Mouse (Mus musculus): ENCODE measurements around the gene Eif4g1. TPM values are rescaled to one million over a fixed set of nuclear protein-coding genes. Genes with fewer than 3 reads are reported as not detected.

The Eif4g1 gene
- polyA plus RNA-seq, 1 experiment from 2014 or later = 133 TPM

DNA sequence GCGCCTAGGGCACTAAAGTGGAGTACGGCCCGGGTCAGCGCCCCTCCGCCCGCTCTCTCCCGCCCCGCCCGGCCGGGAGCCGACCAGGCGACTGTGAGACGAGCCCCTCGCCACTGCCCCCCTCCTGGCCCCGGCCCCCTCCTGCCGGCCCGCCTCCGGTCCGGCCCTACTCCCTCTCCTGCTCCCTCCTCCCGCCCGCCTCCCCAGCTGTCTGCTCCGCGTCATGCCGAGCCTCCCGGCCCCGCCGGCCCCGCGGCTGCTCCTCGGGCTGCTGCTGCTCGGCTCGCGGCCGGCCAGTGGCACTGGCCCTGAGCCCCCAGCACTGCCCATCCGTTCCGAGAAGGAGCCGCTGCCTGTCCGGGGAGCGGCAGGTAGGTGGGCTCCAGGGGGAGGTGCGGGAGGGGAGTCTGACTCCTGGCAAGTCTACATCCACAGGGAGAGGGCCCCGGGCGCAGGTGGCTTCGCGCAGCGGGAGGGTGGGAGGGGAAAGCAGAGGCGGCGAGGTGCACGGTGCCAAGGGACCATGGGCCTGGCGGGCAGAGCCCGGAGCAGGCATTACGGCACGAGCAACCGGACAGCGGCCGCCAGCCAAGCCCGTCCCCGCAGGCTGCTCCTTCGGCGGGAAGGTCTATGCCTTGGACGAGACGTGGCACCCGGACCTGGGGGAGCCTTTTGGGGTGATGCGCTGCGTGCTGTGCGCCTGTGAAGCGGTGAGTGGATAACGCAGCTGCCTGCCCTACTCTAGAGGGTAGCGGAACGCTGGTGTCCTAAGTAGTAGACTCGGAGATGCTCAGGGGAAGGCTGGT is 65.0 kb downstream of the Eif4g1 start, which contains the start of gene Chrd:
Gene Chrd (plus strand): TSS at position 203 of the 806 bp plus-strand sequence.
- under 1% methylated on average over 59 of the region's 70 CpGs for WGBS (ENCODE audit: insufficient replicate concordance)
- Histone ChIP-seq H3K4me1 (ENCODE audit: control insufficient read depth, insufficient read depth, low read length) (peaks cover 6% of the 10 kb centered on the region; the same call in 1 of the 2 replicates), H3K27ac (ENCODE audit: low read depth, low read length) (no peak within 1 kb of the TSS), H3K4me2 (peak within 1 kb of the TSS; percentile 99), H3K36me3 (ENCODE audit: control insufficient read depth, insufficient read depth, low read length) (no peaks in the 10 kb centered on the region), H3K9me3 (replicated peaks; ENCODE audit: control insufficient read depth, low read length) (no peaks in the 10 kb centered on the region), H3K9ac (ENCODE audit: low read depth, low read length) (peak within 1 kb of the TSS; percentile 75), H3K27me3 (ENCODE audit: control insufficient read depth, insufficient read depth, low read length) (peaks cover 49% of the 10 kb centered on the region), H3K4me3 (ENCODE audit: low read depth, low read length) (peak within 1 kb of the TSS; percentile 63)
- ATAC-seq (replicated peaks; ENCODE audit: insufficient number of reproducible peaks, low FRiP score, low TSS enrichment) = peak; percentile 69

DNA sequence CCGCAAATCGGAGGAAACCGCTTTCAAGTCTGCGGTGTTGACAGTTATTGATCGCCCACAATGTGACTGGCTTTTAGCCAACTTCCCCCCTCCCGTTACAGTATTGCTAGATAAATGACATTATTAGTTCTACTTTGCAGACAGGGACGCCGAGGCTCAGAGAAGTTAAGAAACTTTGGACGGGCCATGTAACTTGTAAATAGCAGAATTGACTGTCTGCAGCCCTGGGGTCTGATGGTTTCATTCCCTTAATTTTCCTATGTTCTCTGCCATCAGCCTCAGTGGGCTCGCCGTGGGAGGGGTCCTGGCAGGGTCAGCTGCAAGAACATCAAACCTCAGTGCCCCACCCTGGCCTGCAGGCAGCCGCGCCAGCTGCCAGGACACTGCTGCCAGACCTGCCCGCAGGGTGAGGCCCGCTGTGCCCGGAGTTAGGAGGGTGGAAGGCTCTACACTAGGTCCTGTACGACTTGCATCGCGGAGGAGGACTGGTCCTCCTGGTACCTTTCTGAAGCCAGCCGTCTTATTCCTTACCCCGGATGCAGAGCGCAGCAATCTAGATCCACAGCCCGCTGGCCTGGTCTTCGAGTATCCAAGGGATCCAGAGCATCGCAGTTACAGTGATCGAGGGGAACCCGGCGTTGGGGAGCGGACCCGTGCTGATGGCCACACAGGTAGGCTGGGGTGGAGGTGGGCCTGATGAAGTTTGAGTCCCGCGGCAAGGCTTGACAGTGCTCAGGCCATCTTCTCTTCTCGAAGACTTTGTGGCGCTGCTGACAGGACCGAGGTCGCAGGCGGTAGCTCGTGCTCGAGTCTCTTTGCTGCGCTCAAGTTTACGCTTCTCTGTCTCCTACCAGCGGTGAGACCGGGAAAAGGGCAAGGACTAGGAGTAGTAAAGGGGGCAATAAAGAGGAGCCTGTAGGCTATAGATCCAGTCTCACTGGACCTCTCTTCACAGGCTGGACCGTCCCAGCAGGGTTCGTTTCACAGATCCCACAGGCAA is 65.9 kb downstream of the Eif4g1 start, which contains the start of gene Thpo:
Gene Thpo (minus strand): TSS at position 781 of the 1,000 bp plus-strand sequence.
- no peak for ATAC-seq (replicated peaks; ENCODE audit: insufficient number of reproducible peaks, low FRiP score, low TSS enrichment)
- Histone ChIP-seq H3K4me1 (ENCODE audit: control insufficient read depth, insufficient read depth, low read length) (peaks cover 6% of the 10 kb centered on the region; the same call in 1 of the 2 replicates), H3K9ac (ENCODE audit: low read depth, low read length) (peak within 1 kb of the TSS; percentile 75), H3K27ac (ENCODE audit: low read depth, low read length) (no peak within 1 kb of the TSS), H3K4me3 (ENCODE audit: low read depth, low read length) (peak within 1 kb of the TSS; percentile 63), H3K4me2 (peak within 1 kb of the TSS; percentile 99), H3K27me3 (ENCODE audit: control insufficient read depth, insufficient read depth, low read length) (peaks cover 51% of the 10 kb centered on the region), H3K9me3 (replicated peaks; ENCODE audit: control insufficient read depth, low read length) (no peaks in the 10 kb centered on the region), H3K36me3 (ENCODE audit: control insufficient read depth, insufficient read depth, low read length) (no peaks in the 10 kb centered on the region)
- WGBS (ENCODE audit: insufficient replicate concordance) = 3% methylated on average over 45 of the region's 45 CpGs

GRCm38 (mm10) chr16:20735651-20736050 is 67.5 kb downstream of the Eif4g1 start:
- 70% methylated on average over 5 of the region's 5 CpGs for WGBS (ENCODE audit: insufficient replicate concordance)
- Histone ChIP-seq H3K27me3 (ENCODE audit: control insufficient read depth, insufficient read depth, low read length) (peaks cover 51% of the 10 kb centered on the region), H3K36me3 (ENCODE audit: control insufficient read depth, insufficient read depth, low read length) (no peaks in the 10 kb centered on the region), H3K4me2 (no peak overlapping the region), H3K4me1 (ENCODE audit: control insufficient read depth, insufficient read depth, low read length) (peaks cover 6% of the 10 kb centered on the region; the same call in 1 of the 2 replicates), H3K9ac (ENCODE audit: low read depth, low read length) (no peak overlapping the region), H3K4me3 (ENCODE audit: low read depth, low read length) (no peak overlapping the region), H3K9me3 (replicated peaks; ENCODE audit: control insufficient read depth, low read length) (no peaks in the 10 kb centered on the region), H3K27ac (ENCODE audit: low read depth, low read length) (no peak overlapping the region)
- no peak for ATAC-seq (replicated peaks; ENCODE audit: insufficient number of reproducible peaks, low FRiP score, low TSS enrichment)

DNA sequence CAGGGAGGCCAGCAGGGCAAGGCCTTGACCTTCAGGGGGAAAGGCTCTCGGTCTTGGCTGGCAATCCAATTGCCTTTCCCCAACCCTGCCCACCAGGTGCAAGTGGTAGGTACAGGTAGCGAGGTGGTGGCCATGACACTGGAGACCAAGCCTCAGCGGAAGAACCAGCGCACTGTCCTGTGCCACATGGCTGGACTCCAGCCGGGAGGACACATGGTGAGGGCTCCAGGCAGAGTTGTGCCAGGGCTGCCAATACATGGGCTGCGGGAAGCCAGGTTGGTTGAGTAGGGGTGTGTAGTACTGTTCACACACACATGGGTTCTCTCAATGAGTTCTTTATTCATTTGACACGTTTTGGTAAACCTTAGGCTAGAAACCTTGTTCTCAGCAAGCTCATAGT is 68.1 kb downstream of the Eif4g1 start:
- no peak overlapping the region for H3K27ac ChIP-seq (ENCODE audit: low read depth, low read length)
- H3K4me1 ChIP-seq (ENCODE audit: control insufficient read depth, insufficient read depth, low read length) = peaks cover 6% of the 10 kb centered on the region; the same call in 1 of the 2 replicates
- H3K4me2 ChIP-seq = no peak overlapping the region
- no peak overlapping the region for H3K9ac ChIP-seq (ENCODE audit: low read depth, low read length)
- WGBS (ENCODE audit: insufficient replicate concordance) = 74% methylated on average over 7 of the region's 7 CpGs
- H3K27me3 ChIP-seq (ENCODE audit: control insufficient read depth, insufficient read depth, low read length) = peaks cover 51% of the 10 kb centered on the region
- no peaks in the 10 kb centered on the region for H3K9me3 ChIP-seq (replicated peaks; ENCODE audit: control insufficient read depth, low read length)
- H3K4me3 ChIP-seq (ENCODE audit: low read depth, low read length) = no peak overlapping the region
- no peaks in the 10 kb centered on the region for H3K36me3 ChIP-seq (ENCODE audit: control insufficient read depth, insufficient read depth, low read length)
- ATAC-seq (replicated peaks; ENCODE audit: insufficient number of reproducible peaks, low FRiP score, low TSS enrichment) = no peak

DNA sequence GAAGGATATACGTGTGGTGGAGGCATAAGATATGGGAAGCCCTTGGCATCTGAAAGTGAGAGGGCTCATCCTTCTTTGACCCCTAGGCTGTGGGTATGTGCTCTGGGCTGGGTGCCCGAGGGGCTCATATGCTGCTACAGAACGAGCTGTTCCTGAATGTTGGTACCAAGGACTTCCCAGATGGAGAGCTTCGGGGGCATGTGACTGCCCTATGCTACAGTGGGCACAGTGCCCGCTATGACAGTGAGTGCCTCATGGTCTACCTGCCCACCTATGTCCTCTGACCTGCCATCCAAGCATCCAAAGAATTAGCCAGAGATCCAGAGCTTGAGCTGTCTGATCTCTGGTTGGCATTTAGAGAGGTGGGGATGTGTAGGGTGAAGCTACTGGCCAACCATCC is 68.7 kb downstream of the Eif4g1 start:
- H3K27ac ChIP-seq (ENCODE audit: low read depth, low read length) = no peak overlapping the region
- peaks cover 47% of the 10 kb centered on the region for H3K27me3 ChIP-seq (ENCODE audit: control insufficient read depth, insufficient read depth, low read length)
- peaks cover 6% of the 10 kb centered on the region; the same call in 1 of the 2 replicates for H3K4me1 ChIP-seq (ENCODE audit: control insufficient read depth, insufficient read depth, low read length)
- ATAC-seq (replicated peaks; ENCODE audit: insufficient number of reproducible peaks, low FRiP score, low TSS enrichment) = no peak
- H3K4me3 ChIP-seq (ENCODE audit: low read depth, low read length) = no peak overlapping the region
- 77% methylated on average over 5 of the region's 5 CpGs for WGBS (ENCODE audit: insufficient replicate concordance)
- H3K9ac ChIP-seq (ENCODE audit: low read depth, low read length) = no peak overlapping the region
- H3K4me2 ChIP-seq = no peak overlapping the region
- H3K36me3 ChIP-seq (ENCODE audit: control insufficient read depth, insufficient read depth, low read length) = no peaks in the 10 kb centered on the region
- no peaks in the 10 kb centered on the region for H3K9me3 ChIP-seq (replicated peaks; ENCODE audit: control insufficient read depth, low read length)

DNA sequence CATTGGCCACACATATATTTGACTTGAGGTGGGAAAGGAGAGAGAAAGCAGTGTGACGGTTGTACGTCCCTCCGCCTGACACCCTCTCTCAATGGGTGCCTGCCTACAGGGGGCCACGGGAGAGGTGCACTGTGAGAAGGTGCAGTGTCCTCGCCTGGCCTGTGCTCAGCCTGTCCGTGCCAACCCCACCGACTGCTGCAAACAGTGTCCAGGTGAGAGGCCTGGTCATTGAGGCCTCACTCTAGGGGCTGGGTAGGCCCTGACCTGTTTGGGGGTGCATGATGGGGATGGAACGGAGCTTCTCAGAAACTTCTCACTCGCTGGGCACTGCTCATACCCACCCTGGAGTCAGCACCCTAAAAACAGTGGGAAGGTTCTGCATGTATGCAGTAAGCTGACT is 71.7 kb downstream of the Eif4g1 start:
- Histone ChIP-seq H3K36me3 (ENCODE audit: control insufficient read depth, insufficient read depth, low read length) (no peaks in the 10 kb centered on the region), H3K4me1 (ENCODE audit: control insufficient read depth, insufficient read depth, low read length) (no peaks in the 10 kb centered on the region), H3K9me3 (replicated peaks; ENCODE audit: control insufficient read depth, low read length) (no peaks in the 10 kb centered on the region), H3K27ac (ENCODE audit: low read depth, low read length) (no peak overlapping the region), H3K27me3 (ENCODE audit: control insufficient read depth, insufficient read depth, low read length) (peaks cover 24% of the 10 kb centered on the region), H3K9ac (ENCODE audit: low read depth, low read length) (no peak overlapping the region), H3K4me3 (ENCODE audit: low read depth, low read length) (no peak overlapping the region), H3K4me2 (no peak overlapping the region)
- ATAC-seq (replicated peaks; ENCODE audit: insufficient number of reproducible peaks, low FRiP score, low TSS enrichment) = no peak
- 87% methylated on average over 9 of the region's 9 CpGs for WGBS (ENCODE audit: insufficient replicate concordance)

Other genes starting within 250 kb of the Eif4g1 start
- 54.6 and 66.1 TPM in 2 replicates for gene Abcc5, start 241.9 kb upstream of the Eif4g1 start, polyA plus RNA-seq (2014; fragmentation: Nextera tagmentation; extraction: Ambion mirVana)
- gene Eif2b5, start 169.5 kb upstream of the Eif4g1 start, polyA plus RNA-seq (2014; fragmentation: Nextera tagmentation; extraction: Ambion mirVana) = 83.3 and 96.1 TPM in 2 replicates
- gene Dvl3, start 151.3 kb upstream of the Eif4g1 start, polyA plus RNA-seq (2014; fragmentation: Nextera tagmentation; extraction: Ambion mirVana) = 32.2 and 34.8 TPM in 2 replicates
- gene Ap2m1, start 132.8 kb upstream of the Eif4g1 start, polyA plus RNA-seq (2014; fragmentation: Nextera tagmentation; extraction: Ambion mirVana) = 490 and 502 TPM in 2 replicates
- gene Abcf3, start 119.7 kb upstream of the Eif4g1 start, polyA plus RNA-seq (2014; fragmentation: Nextera tagmentation; extraction: Ambion mirVana) = 41.4 and 44.9 TPM in 2 replicates
- gene Vwa5b2, start 78.8 kb upstream of the Eif4g1 start, polyA plus RNA-seq (2014; fragmentation: Nextera tagmentation; extraction: Ambion mirVana) = 0.08 and 0.20 TPM in 2 replicates
- gene Eef1akmt4, start 56.7 kb upstream of the Eif4g1 start, polyA plus RNA-seq (2014; fragmentation: Nextera tagmentation; extraction: Ambion mirVana) = 26.6 and 28.0 TPM in 2 replicates
- 0.10 TPM in 1 of 2 replicates, not detected in the other for gene Gm49333, start 56.7 kb upstream of the Eif4g1 start, polyA plus RNA-seq (2014; fragmentation: Nextera tagmentation; extraction: Ambion mirVana)
- 39.5 and 41.3 TPM in 2 replicates for gene Alg3, start 56.6 kb upstream of the Eif4g1 start, polyA plus RNA-seq (2014; fragmentation: Nextera tagmentation; extraction: Ambion mirVana)
- gene Camk2n2, start 47.0 kb upstream of the Eif4g1 start, polyA plus RNA-seq (2014; fragmentation: Nextera tagmentation; extraction: Ambion mirVana) = 0.84 and 0.96 TPM in 2 replicates
- 1.3 and 1.6 TPM in 2 replicates for gene Ece2, start 38.5 kb upstream of the Eif4g1 start, polyA plus RNA-seq (2014; fragmentation: Nextera tagmentation; extraction: Ambion mirVana)
- 275 and 327 TPM in 2 replicates for gene Psmd2, start 16.7 kb upstream of the Eif4g1 start, polyA plus RNA-seq (2014; fragmentation: Nextera tagmentation; extraction: Ambion mirVana)
- gene Fam131a, start 24.9 kb downstream of the Eif4g1 start, polyA plus RNA-seq (2014; fragmentation: Nextera tagmentation; extraction: Ambion mirVana) = 2.6 and 4.9 TPM in 2 replicates
- gene Polr2h, start 49.4 kb downstream of the Eif4g1 start, polyA plus RNA-seq (2014; fragmentation: Nextera tagmentation; extraction: Ambion mirVana) = 65.0 and 65.9 TPM in 2 replicates
- gene Clcn2, start 49.4 kb downstream of the Eif4g1 start, polyA plus RNA-seq (2014; fragmentation: Nextera tagmentation; extraction: Ambion mirVana) = 5.7 and 6.7 TPM in 2 replicates
- gene Chrd, start 64.8 kb downstream of the Eif4g1 start, polyA plus RNA-seq (2014; fragmentation: Nextera tagmentation; extraction: Ambion mirVana) = 0.21 and 0.42 TPM in 2 replicates
- 0.49 TPM in 1 of 2 replicates, not detected in the other for gene Thpo, start 66.2 kb downstream of the Eif4g1 start, polyA plus RNA-seq (2014; fragmentation: Nextera tagmentation; extraction: Ambion mirVana)

All from heart, embryonic 11.5 days (tissue).